Comparison of ENCODE assay signal across 29 mouse cellular contexts in genomic region chr10:6926724-6927123, GRCm38 (mm10).
DNase-seq lines count a peak whose midpoint lies in the region; ATAC-seq and TF ChIP-seq lines count a peak whose summit lies in the region.
"Had no signal": no experiment of that assay in that cellular context is flagged by ENCODE, and none has a peak within 500 bp of the region (broad histone marks: within the 10 kb centered on the region; RNA-seq: fewer than 3 reads in every experiment).

No protein-coding gene starts in this region.

- DNase-seq in forebrain, embryonic 14.5 days (ENCODE audit: low spot score), result peak; percentile 62
- peak; percentile 38 for DNase-seq in forebrain, postnatal 0 days
- DNase-seq in forebrain, embryonic 11.5 days (ENCODE audit: low spot score), result no peak
- DNase-seq in layer of hippocampus, adult 9-11 months, result peak; percentile 25
- DNase-seq in layer of hippocampus, adult 11-12 months (ENCODE audit: low spot score), result no peak
- no peak for DNase-seq in cerebellum, postnatal 10 days
- DNase-seq: adrenal gland, postnatal 10 days; adrenal gland, postnatal 36 days; cerebellum, adult 11-12 months; cerebellum, adult 8-10 months; cerebellum, postnatal 14 days; gastrocnemius, postnatal 36 days; heart, adult 2 months; heart, postnatal 14 days; heart, postnatal 4 days; kidney, adult 18-20 months had no signal

- no peaks in the 10 kb centered on the region for H3K27me3 ChIP-seq in forebrain, embryonic 14.5 days (replicated peaks; ENCODE audit: control insufficient read depth, insufficient read depth, low read length)
- H3K27me3 ChIP-seq in forebrain, embryonic 13.5 days, result no peaks in the 10 kb centered on the region
- H3K27me3 ChIP-seq in forebrain, postnatal 0 days (ENCODE audit: insufficient read depth, low read length), result no peaks in the 10 kb centered on the region
- H3K27me3 ChIP-seq in forebrain, embryonic 11.5 days (ENCODE audit: control insufficient read depth, insufficient read depth, low read length), result no peaks in the 10 kb centered on the region
- H3K27me3 ChIP-seq: CH12.LX; embryonic facial prominence, embryonic 12.5 days; embryonic facial prominence, embryonic 15.5 days; heart, embryonic 13.5 days had no signal

- no peaks in the 10 kb centered on the region for H3K9me3 ChIP-seq in forebrain, embryonic 14.5 days (replicated peaks; ENCODE audit: control insufficient read depth, low read length)
- no peaks in the 10 kb centered on the region for H3K9me3 ChIP-seq in forebrain, embryonic 13.5 days (replicated peaks)
- H3K9me3 ChIP-seq in forebrain, postnatal 0 days (ENCODE audit: low read length), result no peaks in the 10 kb centered on the region
- no peaks in the 10 kb centered on the region for H3K9me3 ChIP-seq in forebrain, embryonic 11.5 days (ENCODE audit: control insufficient read depth, low read length)
- H3K9me3 ChIP-seq: embryonic facial prominence, embryonic 12.5 days; embryonic facial prominence, embryonic 15.5 days; G1E; heart, embryonic 10.5 days; heart, embryonic 13.5 days had no signal

- H3K9ac ChIP-seq in forebrain, embryonic 14.5 days (ENCODE audit: low read length), result no peak overlapping the region
- no peak overlapping the region for H3K9ac ChIP-seq in forebrain, embryonic 13.5 days
- no peak overlapping the region for H3K9ac ChIP-seq in forebrain, postnatal 0 days
- no peak overlapping the region for H3K9ac ChIP-seq in forebrain, embryonic 11.5 days (ENCODE audit: low read length)
- H3K9ac ChIP-seq: embryonic facial prominence, embryonic 12.5 days; embryonic facial prominence, embryonic 15.5 days; heart, embryonic 13.5 days; hindbrain, embryonic 14.5 days had no signal

- H3K4me2 ChIP-seq in forebrain, embryonic 14.5 days (ENCODE audit: low read length), result no peak overlapping the region
- no peak overlapping the region for H3K4me2 ChIP-seq in forebrain, embryonic 13.5 days
- no peak overlapping the region for H3K4me2 ChIP-seq in forebrain, postnatal 0 days (ENCODE audit: low read depth)
- H3K4me2 ChIP-seq in forebrain, embryonic 11.5 days (ENCODE audit: low read depth, low read length, severe bottlenecking), result no peak overlapping the region
- H3K4me2 ChIP-seq: embryonic facial prominence, embryonic 12.5 days; embryonic facial prominence, embryonic 15.5 days; heart, embryonic 13.5 days; hindbrain, embryonic 14.5 days had no signal

- no peak for TF ChIP-seq POLR2A in cortical plate, adult 2 months (IDR thresholded peaks at IDR 0.05; ENCODE audit: extremely low read depth, insufficient read depth, low read length)

- H3K4me3 ChIP-seq in forebrain, embryonic 14.5 days (ENCODE audit: low read depth, low read length), result no peak overlapping the region
- H3K4me3 ChIP-seq in forebrain, embryonic 13.5 days, result no peak overlapping the region
- H3K4me3 ChIP-seq in forebrain, postnatal 0 days (ENCODE audit: low read depth, low read length), result no peak overlapping the region
- no peak overlapping the region for H3K4me3 ChIP-seq in forebrain, embryonic 11.5 days (ENCODE audit: low read depth, low read length)
- no peak overlapping the region for H3K4me3 ChIP-seq in cortical plate, adult 2 months (ENCODE audit: insufficient read depth, low read length)
- H3K4me3 ChIP-seq: embryonic facial prominence, embryonic 12.5 days; embryonic facial prominence, embryonic 15.5 days; heart, adult 2 months; heart, embryonic 10.5 days; heart, embryonic 13.5 days had no signal

- TF ChIP-seq CTCF in forebrain, postnatal 0 days (IDR thresholded peaks at IDR 0.05; ENCODE audit: low read depth), result no peak
- no peak for TF ChIP-seq CTCF in cortical plate, adult 2 months (IDR thresholded peaks at IDR 0.05; ENCODE audit: extremely low read depth, insufficient read depth, low read length)

- H3K36me3 ChIP-seq in forebrain, embryonic 14.5 days (ENCODE audit: control insufficient read depth, insufficient read depth, low read length), result no peaks in the 10 kb centered on the region
- H3K36me3 ChIP-seq in forebrain, embryonic 13.5 days (ENCODE audit: poor library complexity, severe bottlenecking), result no peaks in the 10 kb centered on the region
- no peaks in the 10 kb centered on the region for H3K36me3 ChIP-seq in forebrain, postnatal 0 days (ENCODE audit: insufficient read depth)
- H3K36me3 ChIP-seq in forebrain, embryonic 11.5 days (ENCODE audit: control insufficient read depth, insufficient read depth, low read length), result no peaks in the 10 kb centered on the region
- H3K36me3 ChIP-seq: embryonic facial prominence, embryonic 12.5 days; embryonic facial prominence, embryonic 15.5 days; G1E; heart, embryonic 10.5 days; heart, embryonic 13.5 days had no signal

- no peak for ATAC-seq in forebrain, embryonic 14.5 days
- no peak for ATAC-seq in forebrain, embryonic 13.5 days
- peak; percentile 10; the same call in 1 of the 2 replicates for ATAC-seq in forebrain, postnatal 0 days
- no peak for ATAC-seq in forebrain, embryonic 11.5 days (replicated peaks; ENCODE audit: low FRiP score)
- ATAC-seq: hindbrain, postnatal 0 days; inflammation-experienced regulatory T-cells, adult 6 months; intestine, embryonic 16.5 days; Patski had no signal

- WGBS in forebrain, embryonic 14.5 days, result 79% methylated on average over 2 of the region's 2 CpGs
- 84% methylated on average over 2 of the region's 2 CpGs for WGBS in forebrain, embryonic 13.5 days
- WGBS in forebrain, postnatal 0 days, result 57% methylated on average over 2 of the region's 2 CpGs
- 91% methylated on average over 2 of the region's 2 CpGs for WGBS in forebrain, embryonic 11.5 days

- H3K4me1 ChIP-seq in forebrain, embryonic 14.5 days (ENCODE audit: control insufficient read depth, insufficient read depth, low read length), result no peaks in the 10 kb centered on the region
- H3K4me1 ChIP-seq in forebrain, embryonic 13.5 days, result no peaks in the 10 kb centered on the region
- H3K4me1 ChIP-seq in forebrain, postnatal 0 days (ENCODE audit: insufficient read depth), result no peaks in the 10 kb centered on the region
- H3K4me1 ChIP-seq in forebrain, embryonic 11.5 days (replicated peaks; ENCODE audit: control insufficient read depth, insufficient read depth, low read length), result no peaks in the 10 kb centered on the region
- H3K4me1 ChIP-seq in cortical plate, adult 2 months (ENCODE audit: control insufficient read depth, insufficient read depth, low read length), result peaks cover 8% of the 10 kb centered on the region
- H3K4me1 ChIP-seq: embryonic facial prominence, embryonic 12.5 days; embryonic facial prominence, embryonic 15.5 days; heart, embryonic 10.5 days; heart, embryonic 13.5 days had no signal

- peak overlapping the region; percentile 30; the same call in 1 of the 2 replicates for H3K27ac ChIP-seq in forebrain, embryonic 14.5 days (ENCODE audit: low read depth, low read length)
- no peak overlapping the region for H3K27ac ChIP-seq in forebrain, embryonic 13.5 days
- H3K27ac ChIP-seq in forebrain, postnatal 0 days (ENCODE audit: low read depth, low read length), result no peak overlapping the region
- no peak overlapping the region for H3K27ac ChIP-seq in forebrain, embryonic 11.5 days (ENCODE audit: low read depth, low read length)
- H3K27ac ChIP-seq in cortical plate, adult 2 months (ENCODE audit: insufficient read depth, low read length), result peak overlapping the region; percentile 77
- H3K27ac ChIP-seq: embryonic facial prominence, embryonic 12.5 days; embryonic facial prominence, embryonic 15.5 days; heart, adult 2 months; heart, embryonic 10.5 days; heart, embryonic 13.5 days; hindbrain, embryonic 14.5 days; hindbrain, postnatal 0 days had no signal

Comparison
In these comparisons a context has a peak if more than half of its experiments do, and no peak if none do; other contexts are left out.
1. DNase-seq: peak in forebrain, embryonic 14.5 days (single experiment), forebrain, postnatal 0 days (single experiment) and layer of hippocampus, adult 9-11 months (single experiment); none in forebrain, embryonic 11.5 days (single experiment), layer of hippocampus, adult 11-12 months (single experiment) and cerebellum, postnatal 10 days (0 of 2).
2. H3K27ac ChIP-seq: peak in forebrain, embryonic 14.5 days (single experiment) and cortical plate, adult 2 months (single experiment); none in forebrain, embryonic 13.5 days (single experiment), forebrain, postnatal 0 days (single experiment) and forebrain, embryonic 11.5 days (single experiment).